Mouse (Mus musculus): ENCODE results near the gene Swi5. TPM values are rescaled to one million over a fixed set of nuclear protein-coding genes. Genes with fewer than 3 reads are reported as not detected.

The Swi5 gene
- polyA plus RNA-seq, 1 experiment from 2014 or later, result 445 TPM

GRCm38 (mm10) chr2:32287334-32287840 is 488 bp downstream of the Swi5 start, which contains the start of gene Golga2:
Gene Golga2, plus strand, starts transcription at chr2:32287384.
- Histone ChIP-seq H3K4me1 (replicated peaks; ENCODE audit: insufficient read depth, low read length) (peaks cover 8% of the 10 kb centered on the region), H3K27me3 (ENCODE audit: insufficient read depth, low read length) (no peaks in the 10 kb centered on the region), H3K4me2 (ENCODE audit: low read length) (peak within 1 kb of the TSS; percentile 91), H3K9me3 (replicated peaks; ENCODE audit: low read length) (no peaks in the 10 kb centered on the region), H3K9ac (ENCODE audit: low read depth, low read length) (peak within 1 kb of the TSS; percentile 91), H3K27ac (peak within 1 kb of the TSS; percentile 89), H3K4me3 (replicated peaks; ENCODE audit: low read depth, low read length) (peak within 1 kb of the TSS; percentile 86), H3K36me3 (ENCODE audit: insufficient read depth, low read length) (peaks cover 9% of the 10 kb centered on the region; the same call in 1 of the 2 replicates)
- DNase-seq (ENCODE audit: low spot score) (peak; percentile 32), ATAC-seq (replicated peaks; ENCODE audit: low FRiP score, low read depth) (peak; percentile 12)
- TF ChIP-seq CTCF (IDR thresholded peaks at IDR 0.05; ENCODE audit: low read depth), result no peak
- WGBS, result under 1% methylated on average over 23 of the region's 23 CpGs

GRCm38 (mm10) chr2:32283986-32284385 is 3.9 kb downstream of the Swi5 start:
- Histone ChIP-seq H3K9me3 (replicated peaks; ENCODE audit: low read length) (no peaks in the 10 kb centered on the region), H3K4me2 (ENCODE audit: low read length) (no peak overlapping the region), H3K4me3 (replicated peaks; ENCODE audit: low read depth, low read length) (no peak overlapping the region), H3K27me3 (ENCODE audit: insufficient read depth, low read length) (no peaks in the 10 kb centered on the region), H3K27ac (no peak overlapping the region), H3K4me1 (replicated peaks; ENCODE audit: insufficient read depth, low read length) (peaks cover 8% of the 10 kb centered on the region), H3K9ac (ENCODE audit: low read depth, low read length) (no peak overlapping the region), H3K36me3 (ENCODE audit: insufficient read depth, low read length) (peaks cover 26% of the 10 kb centered on the region)
- DNase-seq (ENCODE audit: low spot score), result no peak
- WGBS, result 86% methylated on average over 3 of the region's 3 CpGs
- no peak for ATAC-seq (replicated peaks; ENCODE audit: low FRiP score, low read depth)
- TF ChIP-seq CTCF (IDR thresholded peaks at IDR 0.05; ENCODE audit: low read depth), result no peak

- Histone ChIP-seq H3K4me1 (replicated peaks; ENCODE audit: insufficient read depth, low read length) (peaks cover 8% of the 10 kb centered on the region; the same call in 1 of the 2 replicates), H3K27ac (no peak overlapping the region), H3K4me3 (replicated peaks; ENCODE audit: low read depth, low read length) (no peak overlapping the region), H3K27me3 (ENCODE audit: insufficient read depth, low read length) (no peaks in the 10 kb centered on the region), H3K4me2 (ENCODE audit: low read length) (no peak overlapping the region), H3K9me3 (replicated peaks; ENCODE audit: low read length) (no peaks in the 10 kb centered on the region), H3K9ac (ENCODE audit: low read depth, low read length) (no peak overlapping the region), H3K36me3 (ENCODE audit: insufficient read depth, low read length) (peaks cover 35% of the 10 kb centered on the region)
- DNase-seq (ENCODE audit: low spot score) (peak; percentile 56), ATAC-seq (replicated peaks; ENCODE audit: low FRiP score, low read depth) (peak; percentile 50; the same call in 1 of the 2 replicates)
- 88% methylated on average over 1 of the region's 1 CpGs for WGBS
- peak; percentile 74 for TF ChIP-seq CTCF (IDR thresholded peaks at IDR 0.05; ENCODE audit: low read depth)
Observed at GRCm38 (mm10) chr2:32282727-32283126, 5.1 kb downstream of the Swi5 start.

GRCm38 (mm10) chr2:32282289-32282688 is 5.6 kb downstream of the Swi5 start:
- H3K4me3 ChIP-seq (replicated peaks; ENCODE audit: low read depth, low read length), result no peak overlapping the region
- no peak overlapping the region for H3K4me2 ChIP-seq (ENCODE audit: low read length)
- no peak overlapping the region for H3K27ac ChIP-seq
- DNase-seq (ENCODE audit: low spot score), result no peak
- H3K9me3 ChIP-seq (replicated peaks; ENCODE audit: low read length), result no peaks in the 10 kb centered on the region
- H3K36me3 ChIP-seq (ENCODE audit: insufficient read depth, low read length), result peaks cover 35% of the 10 kb centered on the region
- 88% methylated on average over 2 of the region's 2 CpGs for WGBS
- H3K9ac ChIP-seq (ENCODE audit: low read depth, low read length), result no peak overlapping the region
- H3K4me1 ChIP-seq (replicated peaks; ENCODE audit: insufficient read depth, low read length), result peaks cover 8% of the 10 kb centered on the region; the same call in 1 of the 2 replicates
- ATAC-seq (replicated peaks; ENCODE audit: low FRiP score, low read depth), result no peak
- TF ChIP-seq CTCF (IDR thresholded peaks at IDR 0.05; ENCODE audit: low read depth), result no peak
- H3K27me3 ChIP-seq (ENCODE audit: insufficient read depth, low read length), result no peaks in the 10 kb centered on the region

- no peak overlapping the region for H3K4me3 ChIP-seq (replicated peaks; ENCODE audit: low read depth, low read length)
- no peaks in the 10 kb centered on the region for H3K9me3 ChIP-seq (replicated peaks; ENCODE audit: low read length)
- DNase-seq (ENCODE audit: low spot score) (no peak), ATAC-seq (replicated peaks; ENCODE audit: low FRiP score, low read depth) (no peak)
- no peaks in the 10 kb centered on the region for H3K27me3 ChIP-seq (ENCODE audit: insufficient read depth, low read length)
- H3K27ac ChIP-seq, result no peak overlapping the region
- TF ChIP-seq CTCF (IDR thresholded peaks at IDR 0.05; ENCODE audit: low read depth), result no peak
- no peak overlapping the region for H3K9ac ChIP-seq (ENCODE audit: low read depth, low read length)
- WGBS, result 69% methylated on average over 3 of the region's 3 CpGs
- peaks cover 23% of the 10 kb centered on the region for H3K36me3 ChIP-seq (ENCODE audit: insufficient read depth, low read length)
- H3K4me1 ChIP-seq (replicated peaks; ENCODE audit: insufficient read depth, low read length), result no peaks in the 10 kb centered on the region
- H3K4me2 ChIP-seq (ENCODE audit: low read length), result no peak overlapping the region
Observed at GRCm38 (mm10) chr2:32275823-32276222, 12.1 kb downstream of the Swi5 start.

- H3K36me3 ChIP-seq (ENCODE audit: insufficient read depth, low read length), result peaks cover 15% of the 10 kb centered on the region
- TF ChIP-seq CTCF (IDR thresholded peaks at IDR 0.05; ENCODE audit: low read depth), result peak; percentile 58
- H3K4me1 ChIP-seq (replicated peaks; ENCODE audit: insufficient read depth, low read length), result peaks cover 3% of the 10 kb centered on the region; the same call in 1 of the 2 replicates
- H3K27me3 ChIP-seq (ENCODE audit: insufficient read depth, low read length), result no peaks in the 10 kb centered on the region
- WGBS, result 43% methylated on average over 4 of the region's 4 CpGs
- ATAC-seq (replicated peaks; ENCODE audit: low FRiP score, low read depth) (no peak), DNase-seq (ENCODE audit: low spot score) (peak; percentile 29)
- H3K4me2 ChIP-seq (ENCODE audit: low read length), result no peak overlapping the region
- no peak overlapping the region for H3K9ac ChIP-seq (ENCODE audit: low read depth, low read length)
- H3K4me3 ChIP-seq (replicated peaks; ENCODE audit: low read depth, low read length), result no peak overlapping the region
- no peak overlapping the region for H3K27ac ChIP-seq
- H3K9me3 ChIP-seq (replicated peaks; ENCODE audit: low read length), result no peaks in the 10 kb centered on the region
Observed at GRCm38 (mm10) chr2:32260635-32261034, 27.2 kb downstream of the Swi5 start.
